ENCODE assay signal across 27 mouse cellular contexts in genomic region chr14:31577966-31578735, GRCm38 (mm10). TPM values are rescaled to one million over a fixed set of nuclear protein-coding genes. Genes with fewer than 3 reads are reported as not detected.
DNase-seq lines count a peak whose midpoint lies in the region; ATAC-seq and TF ChIP-seq lines count a peak whose summit lies in the region.
"Had no signal": no experiment of that assay in that cellular context is flagged by ENCODE, and none has a peak within 500 bp of the region (broad histone marks: within the 10 kb centered on the region; RNA-seq: fewer than 3 reads in every experiment).

No protein-coding gene starts in this region.

- H3K9me3 ChIP-seq in heart, embryonic 11.5 days (replicated peaks; ENCODE audit: control insufficient read depth, low read length), result no peaks in the 10 kb centered on the region; the same call in 1 of the 2 replicates
- H3K9me3 ChIP-seq in hindbrain, postnatal 0 days (ENCODE audit: low read length), result no peaks in the 10 kb centered on the region
- no peaks in the 10 kb centered on the region for H3K9me3 ChIP-seq in hindbrain, embryonic 12.5 days (replicated peaks)
- H3K9me3 ChIP-seq in limb, embryonic 12.5 days, result no peaks in the 10 kb centered on the region
- no peaks in the 10 kb centered on the region for H3K9me3 ChIP-seq in midbrain, embryonic 13.5 days
- H3K9me3 ChIP-seq: hindbrain, embryonic 15.5 days; intestine, embryonic 15.5 days; midbrain, embryonic 12.5 days; neural tube, embryonic 13.5 days had no signal

- no peaks in the 10 kb centered on the region for H3K27me3 ChIP-seq in heart, embryonic 11.5 days (ENCODE audit: control insufficient read depth, insufficient read depth, low read length)
- H3K27me3 ChIP-seq in hindbrain, postnatal 0 days (ENCODE audit: insufficient read depth, low read length), result no peaks in the 10 kb centered on the region
- no peaks in the 10 kb centered on the region for H3K27me3 ChIP-seq in hindbrain, embryonic 12.5 days
- H3K27me3 ChIP-seq in limb, embryonic 12.5 days, result no peaks in the 10 kb centered on the region
- H3K27me3 ChIP-seq in midbrain, embryonic 13.5 days, result no peaks in the 10 kb centered on the region
- H3K27me3 ChIP-seq: hindbrain, embryonic 15.5 days; intestine, embryonic 15.5 days; midbrain, embryonic 12.5 days; neural tube, embryonic 13.5 days had no signal

- H3K9ac ChIP-seq in heart, embryonic 11.5 days (ENCODE audit: low read depth, low read length), result no peak overlapping the region
- no peak overlapping the region for H3K9ac ChIP-seq in hindbrain, postnatal 0 days (replicated peaks; ENCODE audit: low read length)
- no peak overlapping the region for H3K9ac ChIP-seq in hindbrain, embryonic 12.5 days
- no peak overlapping the region for H3K9ac ChIP-seq in limb, embryonic 12.5 days (replicated peaks)
- H3K9ac ChIP-seq in midbrain, embryonic 13.5 days (replicated peaks), result no peak overlapping the region
- H3K9ac ChIP-seq: forebrain, postnatal 0 days; hindbrain, embryonic 15.5 days; intestine, embryonic 15.5 days; liver, embryonic 13.5 days; midbrain, embryonic 12.5 days; neural tube, embryonic 13.5 days had no signal

- no peak for ATAC-seq in heart, embryonic 11.5 days (replicated peaks; ENCODE audit: insufficient number of reproducible peaks, low FRiP score, low TSS enrichment)
- no peak for ATAC-seq in hindbrain, postnatal 0 days
- no peak for ATAC-seq in hindbrain, embryonic 12.5 days (ENCODE audit: low FRiP score)
- ATAC-seq in limb, embryonic 12.5 days (ENCODE audit: insufficient number of reproducible peaks, insufficient read depth, low FRiP score, low TSS enrichment, low read depth), result no peak
- ATAC-seq in midbrain, embryonic 13.5 days, result no peak
- ATAC-seq: forebrain, postnatal 0 days; intestine, embryonic 15.5 days had no signal

- no peaks in the 10 kb centered on the region for H3K36me3 ChIP-seq in heart, embryonic 11.5 days (ENCODE audit: control insufficient read depth, insufficient read depth, low read length)
- H3K36me3 ChIP-seq in hindbrain, postnatal 0 days (ENCODE audit: insufficient read depth, low read length), result no peaks in the 10 kb centered on the region
- H3K36me3 ChIP-seq in hindbrain, embryonic 12.5 days, result no peaks in the 10 kb centered on the region
- no peaks in the 10 kb centered on the region for H3K36me3 ChIP-seq in limb, embryonic 12.5 days
- no peaks in the 10 kb centered on the region for H3K36me3 ChIP-seq in midbrain, embryonic 13.5 days
- H3K36me3 ChIP-seq: hindbrain, embryonic 15.5 days; intestine, embryonic 15.5 days; liver, embryonic 13.5 days; midbrain, embryonic 12.5 days; neural tube, embryonic 13.5 days had no signal

- peaks cover 24% of the 10 kb centered on the region for H3K4me1 ChIP-seq in heart, embryonic 11.5 days (ENCODE audit: control insufficient read depth, insufficient read depth, low read length)
- H3K4me1 ChIP-seq in hindbrain, postnatal 0 days (ENCODE audit: insufficient read depth, low read length), result no peaks in the 10 kb centered on the region
- peaks cover 2% of the 10 kb centered on the region; the same call in 1 of the 2 replicates for H3K4me1 ChIP-seq in hindbrain, embryonic 12.5 days
- peaks cover 28% of the 10 kb centered on the region for H3K4me1 ChIP-seq in limb, embryonic 12.5 days (replicated peaks)
- H3K4me1 ChIP-seq in midbrain, embryonic 13.5 days (replicated peaks), result no peaks in the 10 kb centered on the region
- H3K4me1 ChIP-seq: hindbrain, embryonic 15.5 days; midbrain, embryonic 12.5 days; neural tube, embryonic 13.5 days had no signal

- H3K4me3 ChIP-seq in heart, embryonic 11.5 days (ENCODE audit: low read depth, low read length), result no peak overlapping the region
- H3K4me3 ChIP-seq in hindbrain, postnatal 0 days (ENCODE audit: low read length), result no peak overlapping the region
- H3K4me3 ChIP-seq in hindbrain, embryonic 12.5 days, result no peak overlapping the region
- no peak overlapping the region for H3K4me3 ChIP-seq in limb, embryonic 12.5 days (replicated peaks)
- H3K4me3 ChIP-seq in midbrain, embryonic 13.5 days (replicated peaks), result no peak overlapping the region
- H3K4me3 ChIP-seq: hindbrain, embryonic 15.5 days; intestine, embryonic 15.5 days; liver, embryonic 13.5 days; midbrain, embryonic 12.5 days; neural tube, embryonic 13.5 days had no signal

- no peak overlapping the region for H3K27ac ChIP-seq in heart, embryonic 11.5 days (ENCODE audit: low read depth, low read length)
- H3K27ac ChIP-seq in hindbrain, postnatal 0 days, result no peak overlapping the region
- no peak overlapping the region for H3K27ac ChIP-seq in hindbrain, embryonic 12.5 days
- no peak overlapping the region for H3K27ac ChIP-seq in limb, embryonic 12.5 days
- no peak overlapping the region for H3K27ac ChIP-seq in midbrain, embryonic 13.5 days
- H3K27ac ChIP-seq: hindbrain, embryonic 15.5 days; intestine, embryonic 15.5 days; liver, embryonic 13.5 days; midbrain, embryonic 12.5 days; neural tube, embryonic 13.5 days had no signal

- peak overlapping the region; percentile 25 for H3K4me2 ChIP-seq in heart, embryonic 11.5 days
- no peak overlapping the region for H3K4me2 ChIP-seq in hindbrain, postnatal 0 days (ENCODE audit: low read depth, low read length)
- no peak overlapping the region for H3K4me2 ChIP-seq in hindbrain, embryonic 12.5 days (replicated peaks)
- H3K4me2 ChIP-seq in limb, embryonic 12.5 days, result 0 out of 2 replicates have a peak overlapping the region, but pooled peaks have one; percentile 3
- H3K4me2 ChIP-seq in midbrain, embryonic 13.5 days (replicated peaks), result no peak overlapping the region
- H3K4me2 ChIP-seq: hindbrain, embryonic 15.5 days; intestine, embryonic 15.5 days; liver, embryonic 13.5 days; midbrain, embryonic 12.5 days; neural tube, embryonic 13.5 days had no signal

- WGBS in heart, embryonic 11.5 days (ENCODE audit: insufficient replicate concordance), result 45% methylated on average over 9 of the region's 9 CpGs
- 46% methylated on average over 9 of the region's 9 CpGs for WGBS in hindbrain, postnatal 0 days
- WGBS in hindbrain, embryonic 12.5 days, result 66% methylated on average over 9 of the region's 9 CpGs
- WGBS in limb, embryonic 12.5 days, result 52% methylated on average over 9 of the region's 9 CpGs
- 65% methylated on average over 9 of the region's 9 CpGs for WGBS in midbrain, embryonic 13.5 days

- no peak for TF ChIP-seq CTCF in hindbrain, postnatal 0 days (IDR thresholded peaks at IDR 0.05; ENCODE audit: low read depth)

- DNase-seq in heart, adult 18-20 months, result no peak
- DNase-seq in hindbrain, postnatal 0 days (ENCODE audit: low spot score), result peak; percentile 9
- peak; percentile 45 for DNase-seq in heart, postnatal 4 days
- DNase-seq: adrenal gland, adult 2 months; cerebellum, adult 2 months; forebrain, postnatal 0 days; gastrocnemius, postnatal 25 days; kidney, postnatal 36 days; layer of hippocampus, postnatal 36 days; liver, embryonic 13.5 days; lung, adult 2 months; lung, postnatal 14 days; retina, postnatal 1 day; right cerebral cortex, postnatal 25 days; spleen, adult 18-20 months had no signal

RNA-seq across cellular contexts. Expression of gene Colq, which starts 13.0 kb away (rescaled TPM):
- 4.7 and 6.8 TPM in 2 replicates for polyA plus RNA-seq in heart, embryonic 11.5 days (2014; fragmentation: Nextera tagmentation; extraction: Ambion mirVana)
- total RNA-seq in heart, adult 18-20 months (2021), result 10 to 100 TPM in 1 of 2 experiments, 1 to 10 TPM in 1; 7.7 to 12.5 TPM
- total RNA-seq in hindbrain, postnatal 0 days (2014; rRNA removed), result 0.47 and 0.63 TPM in 2 replicates
- 0.79 and 0.80 TPM in 2 replicates for polyA plus RNA-seq in hindbrain, postnatal 0 days (2015; fragmentation: Nextera tagmentation; extraction: Ambion mirVana)
- 0.18 and 0.65 TPM in 2 replicates for polyA plus RNA-seq in hindbrain, embryonic 12.5 days (2016; fragmentation: Nextera tagmentation; extraction: Ambion mirVana)
- total RNA-seq in heart, postnatal 4 days (2021), result 10 to 100 TPM; 10.1 to 12.7 TPM
- 1.2 and 2.0 TPM in 2 replicates for polyA plus RNA-seq in limb, embryonic 12.5 days (2016; fragmentation: Nextera tagmentation; extraction: Ambion mirVana)
- polyA plus RNA-seq in midbrain, embryonic 13.5 days (2015; fragmentation: Nextera tagmentation; extraction: Ambion mirVana), result not detected in 2 replicates
- total RNA-seq: adrenal gland, adult 2 months; megakaryocyte progenitor cell, adult 5-6 weeks; MEL had no signal
- polyA plus RNA-seq: C2C12; forebrain, embryonic 11.5 days had no signal

Comparison
In these comparisons a context has a peak if more than half of its experiments do, and no peak if none do; other contexts are left out.
1. DNase-seq: peak in hindbrain, postnatal 0 days (single experiment) and heart, postnatal 4 days (single experiment); none in heart, adult 18-20 months (0 of 2).
2. H3K4me2 ChIP-seq: peak in heart, embryonic 11.5 days (single experiment) and limb, embryonic 12.5 days (single experiment); none in hindbrain, postnatal 0 days (single experiment), hindbrain, embryonic 12.5 days (single experiment) and midbrain, embryonic 13.5 days (single experiment).